Mouse (Mus musculus) adrenal gland, adult 8-10 months (tissue): ENCODE data around the gene Sat2. TPM values are rescaled to one million over a fixed set of nuclear protein-coding genes. Genes with fewer than 3 reads are reported as not detected.

ENCODE experiments used
- DNase-seq: peaks from one replicate; pipeline ENCODE4 v3.0.0; 2022
- total RNA-seq, 4 experiments: library from RNA; stranded (reverse); gene quantifications; 2 replicates each; pipeline ENCODE4 v1.2.4; 2022

Sat2 gene
- total RNA-seq, result 10 to 100 TPM in 2 of 4 experiments, 1 to 10 TPM in 2; 7.3 to 17.8 (median 12.8) TPM

DNA sequence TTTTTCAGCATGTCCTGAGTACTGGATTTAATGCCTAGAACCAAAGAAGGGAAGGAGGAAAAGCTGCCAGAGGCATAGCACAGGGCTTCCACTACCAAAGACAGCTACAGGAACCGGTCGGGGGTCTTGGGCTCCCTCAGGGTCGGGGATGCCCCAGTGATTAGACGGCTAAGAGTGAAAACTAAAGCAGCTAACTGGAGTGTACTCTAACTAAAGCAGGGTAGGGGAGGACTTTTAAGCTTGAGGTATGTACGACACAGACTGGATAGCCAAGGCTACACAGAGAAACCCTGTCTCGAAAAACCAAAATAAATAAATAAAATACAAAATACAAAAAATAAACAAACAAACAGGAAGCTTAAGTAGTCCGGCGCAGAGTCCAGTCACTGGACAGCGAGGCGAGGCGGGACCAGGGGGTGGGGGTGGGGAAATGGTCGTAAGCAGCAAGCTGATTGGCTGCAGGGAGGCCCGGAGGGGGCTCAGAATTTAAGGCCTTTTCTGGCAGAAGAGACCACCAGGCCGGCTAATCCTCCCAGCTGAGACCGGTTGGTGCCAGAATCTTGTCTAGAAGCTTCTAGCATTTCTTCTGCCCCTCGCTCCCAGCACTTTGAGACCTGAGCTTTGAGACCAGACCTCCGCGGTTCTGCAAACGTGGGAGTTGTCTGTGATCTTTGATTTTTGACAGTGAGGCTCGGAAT lies at the start of gene Sat2:
Gene Sat2 (plus strand): TSS at position 454 of the 698 bp plus-strand sequence.
- DNase-seq, result no peak

DNA sequence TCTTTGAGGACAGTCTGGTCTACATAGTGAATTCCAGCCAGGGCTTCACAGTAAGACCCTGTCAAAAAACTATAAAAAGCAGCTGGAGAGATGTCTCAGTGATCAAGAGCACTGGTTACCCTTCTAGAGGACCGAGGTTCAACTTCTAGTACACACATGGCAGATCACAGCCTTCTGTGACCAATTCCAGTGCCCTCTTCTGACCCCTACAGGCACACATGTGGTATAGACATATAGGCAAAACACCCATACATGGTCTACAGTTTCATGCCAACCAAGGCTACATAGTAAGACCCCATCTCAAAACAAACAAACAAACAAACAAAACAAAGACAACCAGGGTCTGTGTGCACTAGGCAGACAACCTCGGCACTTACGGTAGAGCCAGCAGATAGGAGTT lies 46.6 kb upstream of the Sat2 start:
- DNase-seq, result no peak

DNA sequence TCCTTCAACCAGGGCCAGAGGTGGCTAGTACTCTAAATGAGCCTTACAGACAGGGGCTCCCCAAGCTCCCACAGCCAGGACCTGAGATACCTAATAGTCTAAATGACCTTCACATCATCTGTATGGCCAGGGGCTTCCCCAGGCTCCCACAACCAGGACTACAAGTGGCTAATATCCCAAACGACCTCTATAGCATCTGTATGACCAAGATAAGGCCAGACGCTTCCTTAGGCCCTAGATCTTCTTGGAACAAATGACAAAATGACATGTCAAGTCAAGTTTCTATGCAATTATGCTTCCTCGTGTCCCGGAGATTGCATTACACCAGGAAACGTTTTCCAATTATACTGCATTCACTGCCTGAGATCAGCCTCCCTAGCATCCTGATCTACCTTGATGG lies 45.5 kb upstream of the Sat2 start:
- no peak for DNase-seq

DNA sequence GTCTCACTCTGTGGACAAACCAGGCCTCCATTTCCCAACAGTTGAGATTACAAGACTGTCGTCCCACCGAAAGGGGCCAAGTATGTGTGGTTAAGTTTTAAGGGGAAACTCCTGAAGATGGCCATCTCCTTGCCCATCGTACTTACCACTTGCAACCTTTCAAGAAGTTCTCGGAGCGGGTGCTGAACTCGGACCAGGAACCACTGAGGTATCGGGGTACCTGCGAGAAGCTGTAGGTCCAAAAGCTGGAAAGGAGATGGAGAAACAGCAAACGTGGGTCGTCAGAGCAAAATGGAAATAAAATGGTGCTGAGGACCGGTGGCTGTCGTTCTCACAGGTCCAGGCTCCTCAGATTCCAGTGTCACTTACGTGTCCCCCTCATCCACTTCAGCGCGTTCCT lies 43.5 kb upstream of the Sat2 start:
- DNase-seq, result no peak

DNA sequence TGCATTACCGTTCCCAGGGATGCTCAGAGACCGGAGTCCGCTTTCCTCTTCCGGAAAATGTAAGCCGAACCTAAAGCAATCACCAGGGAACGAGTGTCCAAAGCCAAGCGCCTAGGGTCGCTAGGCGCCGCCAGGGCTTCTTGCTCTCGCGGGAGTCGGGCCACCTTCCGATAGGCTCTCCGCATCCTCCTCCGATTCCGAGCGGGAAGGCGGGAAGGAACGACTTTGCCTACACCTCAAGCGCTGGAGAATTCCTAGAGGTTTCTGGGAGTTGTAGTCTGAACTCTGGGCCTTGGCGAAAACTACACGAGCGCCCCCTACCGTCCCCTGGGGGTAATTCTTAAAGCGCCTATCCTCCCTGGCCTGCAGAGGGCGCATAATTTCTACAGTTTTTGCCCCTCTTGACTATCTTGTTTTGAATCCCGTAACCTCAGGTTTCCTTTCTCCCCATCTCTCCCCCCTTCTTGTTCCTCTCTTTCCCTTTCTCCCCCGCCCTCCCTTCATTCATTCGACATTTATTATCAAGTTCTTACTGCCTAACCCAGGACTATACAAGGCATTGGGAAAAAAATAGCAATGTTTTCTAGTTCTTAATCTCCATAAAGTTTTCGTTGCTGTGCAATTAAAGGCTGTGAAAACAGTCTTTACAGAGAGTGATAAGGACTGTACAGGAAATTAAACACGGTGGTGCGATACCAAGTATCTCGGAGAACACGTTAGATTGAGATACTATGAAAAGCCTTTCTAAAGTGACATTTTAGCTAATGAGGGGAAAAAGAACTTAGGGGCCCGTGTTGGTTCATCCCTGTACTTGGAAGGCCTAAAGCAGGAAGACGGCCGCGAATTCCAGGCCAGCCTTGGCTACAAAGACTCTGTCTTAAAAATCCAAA lies 42.5 kb upstream of the Sat2 start:
- peak; percentile 96 for DNase-seq

DNA sequence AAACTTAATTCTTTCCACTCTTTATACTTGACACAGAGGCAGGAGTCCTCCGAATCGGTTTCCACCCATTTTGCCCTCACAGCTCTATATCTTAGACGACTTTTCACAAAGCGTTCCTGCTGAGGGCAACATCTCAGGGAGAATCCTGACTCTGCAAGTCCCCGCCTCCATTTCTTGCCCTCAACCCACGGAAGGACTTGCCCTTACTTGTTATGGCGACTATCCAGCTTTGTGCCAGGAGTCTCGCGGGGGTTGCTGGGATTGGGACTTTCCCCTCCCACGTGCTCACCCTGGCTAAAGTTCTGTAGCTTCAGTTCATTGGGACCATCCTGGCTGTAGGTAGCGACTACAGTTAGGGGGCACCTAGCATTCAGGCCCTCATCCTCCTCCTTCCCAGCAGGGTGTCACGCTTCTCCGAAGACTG lies 41.7 kb upstream of the Sat2 start, which contains the start of the genes Wrap53 and Trp53:
Gene Wrap53 (minus strand): TSS at position 165 of the 424 bp plus-strand sequence.
Gene Trp53 (plus strand): TSS at position 269 of the 424 bp plus-strand sequence.
- peak; percentile 92 for DNase-seq

DNA sequence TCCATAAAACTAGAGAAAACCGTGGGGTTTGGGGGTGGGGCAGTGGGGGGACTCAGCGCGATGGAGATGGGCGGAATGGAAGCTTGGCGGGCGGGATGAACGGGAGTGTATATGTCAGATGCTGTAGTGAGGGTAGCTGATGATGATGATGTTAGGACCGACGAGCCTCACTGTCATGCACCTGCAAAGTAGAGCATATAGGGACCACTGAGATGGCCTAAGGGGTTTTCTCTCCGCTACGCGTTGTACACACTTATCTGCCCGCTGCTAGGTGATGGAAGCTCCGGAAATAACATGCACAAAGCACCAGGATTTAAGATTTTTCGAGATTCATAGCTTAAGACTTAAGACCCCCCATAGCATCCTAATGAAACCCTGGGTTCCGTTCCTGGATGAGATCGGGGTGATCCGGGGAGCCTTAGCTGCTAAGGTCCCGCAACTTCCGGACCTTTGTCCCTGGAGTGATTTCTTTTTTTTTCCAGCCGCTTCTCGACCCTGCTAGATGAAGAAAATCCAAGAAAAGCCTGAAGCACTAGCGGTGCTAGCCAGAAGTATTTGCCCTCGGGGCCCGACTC lies 41.2 kb upstream of the Sat2 start:
- DNase-seq, result no peak

DNA sequence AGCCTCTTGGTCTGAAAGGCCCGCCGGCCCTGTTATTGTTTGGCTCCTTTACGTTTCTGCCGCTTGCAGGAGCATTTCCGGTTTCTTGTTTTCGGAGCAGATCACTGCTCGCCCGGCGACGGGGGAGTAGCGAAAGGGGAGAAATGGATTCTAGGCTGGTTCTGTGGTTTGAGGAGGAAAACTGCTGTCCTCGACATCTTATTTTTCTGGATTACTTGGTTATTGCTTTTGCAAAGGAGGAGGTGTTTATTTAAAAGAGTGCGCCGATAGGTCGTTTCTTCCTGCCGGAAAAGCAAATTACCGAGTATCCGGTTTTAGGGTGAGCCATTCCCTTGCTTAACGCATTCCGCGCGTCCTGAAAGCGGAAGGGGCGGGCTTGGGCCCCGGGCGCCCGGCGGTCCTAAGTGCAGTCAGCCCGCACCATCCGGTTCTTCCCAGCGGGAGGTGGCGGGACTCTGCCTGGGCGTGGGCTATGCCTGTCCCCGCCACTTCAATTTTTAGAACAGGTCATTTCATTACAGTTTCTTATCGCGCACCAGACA lies 40.6 kb upstream of the Sat2 start:
- peak; percentile 87 for DNase-seq

DNA sequence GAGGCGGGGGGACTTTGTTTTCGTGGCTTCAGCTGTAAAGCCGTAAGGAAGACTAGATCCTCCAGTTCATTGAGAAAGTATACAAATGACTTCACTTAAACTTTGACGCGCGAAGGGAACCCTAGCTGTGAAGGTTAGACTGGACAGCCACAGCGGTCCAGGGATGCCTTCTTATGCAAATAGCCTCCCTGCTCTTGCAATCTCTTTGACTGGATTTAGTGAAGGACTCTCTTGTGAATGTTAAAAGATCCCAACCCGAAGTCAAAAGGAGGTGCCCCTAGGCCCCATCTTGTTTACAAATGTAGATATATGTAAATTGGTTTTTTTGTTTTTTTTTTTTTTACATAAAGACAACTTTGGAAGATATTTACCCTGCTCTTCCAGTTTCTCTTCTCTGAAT lies 40.0 kb upstream of the Sat2 start:
- no peak for DNase-seq

DNA sequence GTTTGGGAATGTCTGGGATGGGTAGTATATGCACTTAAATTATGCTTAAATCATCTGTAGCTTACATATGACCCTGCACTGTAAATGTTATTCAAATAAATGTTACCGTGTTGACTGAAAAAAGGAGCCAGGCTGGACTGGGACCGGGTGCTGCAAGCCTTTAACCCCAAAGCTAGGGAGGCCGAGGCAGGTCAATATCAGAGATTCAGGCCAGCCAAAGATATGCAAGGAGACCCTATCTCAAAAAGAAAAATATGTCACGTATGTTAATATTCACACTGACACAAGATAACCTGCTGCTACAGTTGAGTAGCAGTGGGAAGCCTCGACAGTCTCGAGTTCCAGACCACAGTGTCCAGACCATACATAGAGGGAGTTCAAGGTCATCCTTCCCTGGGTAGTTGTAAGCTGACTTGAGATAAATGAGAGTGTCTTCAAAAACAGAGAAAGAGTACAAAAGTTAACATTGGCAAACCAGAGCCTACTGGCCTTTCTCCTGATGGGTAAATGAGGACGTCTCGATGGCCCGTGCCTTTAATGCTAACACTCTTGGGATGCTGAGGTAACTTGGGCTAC lies 39.5 kb upstream of the Sat2 start:
- no peak for DNase-seq

DNA sequence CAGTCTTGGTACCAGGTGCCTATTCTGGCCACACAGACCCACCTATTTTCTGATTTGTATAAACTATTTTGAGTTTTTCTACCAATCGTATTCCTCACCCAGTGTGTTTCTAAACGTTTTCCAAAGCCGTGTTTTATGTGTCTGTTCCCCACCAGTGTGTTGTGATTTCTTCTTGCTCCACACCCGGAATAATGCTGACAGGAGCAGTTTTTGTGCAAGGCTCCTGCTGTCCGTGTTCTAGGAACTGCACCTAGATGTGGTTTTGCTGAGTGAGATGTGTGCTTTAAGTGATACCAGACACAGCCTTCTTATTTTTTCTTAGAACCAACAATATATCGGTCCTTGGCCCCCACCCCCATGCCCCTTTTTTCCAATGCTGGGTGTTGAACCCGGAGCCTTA lies 37.8 kb upstream of the Sat2 start:
- no peak for DNase-seq

DNA sequence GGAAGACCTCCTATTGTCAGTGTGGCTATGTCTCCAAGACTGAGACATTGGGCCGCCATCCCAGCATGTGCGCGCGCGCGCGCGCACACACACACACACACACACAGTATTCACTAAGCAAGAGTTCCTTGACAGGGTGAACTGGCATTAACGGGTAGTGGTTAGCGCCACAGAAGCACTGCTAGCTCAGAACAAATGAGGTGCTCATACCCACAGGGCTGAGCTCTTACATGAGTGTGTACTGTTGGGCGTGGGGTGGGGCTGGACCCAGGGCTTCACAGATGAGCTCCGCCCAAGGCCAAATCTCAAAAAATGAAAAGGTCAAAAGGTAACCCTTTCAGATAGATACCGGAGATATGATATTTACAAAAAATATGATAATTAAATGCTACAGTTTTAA lies 36.9 kb upstream of the Sat2 start:
- no peak for DNase-seq

DNA sequence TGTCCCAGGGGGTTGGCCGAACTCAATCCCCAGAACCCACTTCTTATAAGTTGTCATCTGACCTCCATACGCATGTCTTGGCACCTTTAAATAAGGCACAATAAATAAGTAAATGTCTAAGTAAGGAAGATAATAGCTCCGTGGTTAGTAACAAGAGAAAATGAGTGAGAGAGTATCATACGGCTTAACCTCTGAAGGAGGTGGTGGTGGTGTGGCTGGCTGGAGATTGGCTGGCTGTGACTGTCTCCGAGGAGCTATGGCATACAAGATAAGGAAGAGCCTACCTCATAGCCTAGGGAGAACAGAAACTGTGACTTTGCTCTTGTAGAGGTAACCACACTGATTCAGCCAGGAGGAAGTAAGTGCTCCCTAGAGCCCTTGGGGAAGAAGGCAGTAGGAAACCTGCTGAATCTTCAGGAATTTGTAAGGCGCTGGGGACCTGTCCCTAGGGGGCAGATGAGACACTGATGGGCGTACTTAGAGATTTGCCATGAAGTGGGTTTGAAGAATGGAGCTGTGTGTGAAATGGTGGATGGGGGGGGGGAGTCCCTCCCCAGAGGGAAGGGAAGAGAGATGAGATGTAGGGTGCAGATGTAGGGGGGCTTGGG lies 36.0 kb upstream of the Sat2 start:
- no peak for DNase-seq

DNA sequence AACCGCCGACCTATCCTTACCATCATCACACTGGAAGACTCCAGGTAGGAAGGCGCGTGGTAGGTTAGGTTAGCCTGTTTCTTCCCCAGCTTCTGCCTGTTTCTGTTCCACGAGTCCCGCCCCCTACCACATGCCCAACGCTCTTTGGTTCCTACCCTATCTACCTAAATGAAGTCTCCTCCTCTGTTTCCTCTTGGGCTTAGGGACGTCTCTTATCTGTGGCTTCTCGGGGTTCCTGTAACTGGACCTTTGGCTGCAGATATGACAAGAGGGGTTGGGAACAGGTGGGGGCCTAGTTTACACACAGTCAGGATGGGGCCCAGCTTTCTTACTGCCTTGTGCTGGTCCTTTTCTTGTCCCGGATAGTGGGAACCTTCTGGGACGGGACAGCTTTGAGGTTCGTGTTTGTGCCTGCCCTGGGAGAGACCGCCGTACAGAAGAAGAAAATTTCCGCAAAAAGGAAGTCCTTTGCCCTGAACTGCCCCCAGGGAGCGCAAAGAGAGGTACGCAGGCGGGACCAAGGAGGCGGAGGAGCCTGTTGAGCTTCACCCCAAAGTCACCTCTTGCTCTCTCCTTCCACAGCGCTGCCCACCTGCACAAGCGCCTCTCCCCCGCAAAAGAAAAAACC lies 32.5 kb upstream of the Sat2 start:
- DNase-seq, result no peak

DNA sequence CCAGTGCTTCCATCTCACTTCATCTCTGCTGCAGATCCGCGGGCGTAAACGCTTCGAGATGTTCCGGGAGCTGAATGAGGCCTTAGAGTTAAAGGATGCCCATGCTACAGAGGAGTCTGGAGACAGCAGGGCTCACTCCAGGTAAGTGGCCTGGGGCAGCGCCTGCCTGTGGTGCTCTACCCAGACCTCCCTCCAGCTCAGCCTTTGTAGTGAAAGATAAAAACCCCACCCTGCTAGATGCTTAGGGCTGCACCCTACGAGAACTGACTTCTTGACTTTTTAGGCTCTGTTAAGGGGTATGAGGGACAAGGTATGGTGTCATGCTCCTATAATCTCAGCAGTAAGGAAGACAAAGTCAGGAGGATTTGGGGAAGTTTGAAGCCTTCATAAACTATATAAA lies 31.2 kb upstream of the Sat2 start:
- DNase-seq, result no peak

DNA sequence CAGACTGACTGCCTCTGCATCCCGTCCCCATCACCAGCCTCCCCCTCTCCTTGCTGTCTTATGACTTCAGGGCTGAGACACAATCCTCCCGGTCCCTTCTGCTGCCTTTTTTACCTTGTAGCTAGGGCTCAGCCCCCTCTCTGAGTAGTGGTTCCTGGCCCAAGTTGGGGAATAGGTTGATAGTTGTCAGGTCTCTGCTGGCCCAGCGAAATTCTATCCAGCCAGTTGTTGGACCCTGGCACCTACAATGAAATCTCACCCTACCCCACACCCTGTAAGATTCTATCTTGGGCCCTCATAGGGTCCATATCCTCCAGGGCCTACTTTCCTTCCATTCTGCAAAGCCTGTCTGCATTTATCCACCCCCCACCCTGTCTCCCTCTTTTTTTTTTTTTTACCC lies 30.4 kb upstream of the Sat2 start:
- DNase-seq, result no peak

DNA sequence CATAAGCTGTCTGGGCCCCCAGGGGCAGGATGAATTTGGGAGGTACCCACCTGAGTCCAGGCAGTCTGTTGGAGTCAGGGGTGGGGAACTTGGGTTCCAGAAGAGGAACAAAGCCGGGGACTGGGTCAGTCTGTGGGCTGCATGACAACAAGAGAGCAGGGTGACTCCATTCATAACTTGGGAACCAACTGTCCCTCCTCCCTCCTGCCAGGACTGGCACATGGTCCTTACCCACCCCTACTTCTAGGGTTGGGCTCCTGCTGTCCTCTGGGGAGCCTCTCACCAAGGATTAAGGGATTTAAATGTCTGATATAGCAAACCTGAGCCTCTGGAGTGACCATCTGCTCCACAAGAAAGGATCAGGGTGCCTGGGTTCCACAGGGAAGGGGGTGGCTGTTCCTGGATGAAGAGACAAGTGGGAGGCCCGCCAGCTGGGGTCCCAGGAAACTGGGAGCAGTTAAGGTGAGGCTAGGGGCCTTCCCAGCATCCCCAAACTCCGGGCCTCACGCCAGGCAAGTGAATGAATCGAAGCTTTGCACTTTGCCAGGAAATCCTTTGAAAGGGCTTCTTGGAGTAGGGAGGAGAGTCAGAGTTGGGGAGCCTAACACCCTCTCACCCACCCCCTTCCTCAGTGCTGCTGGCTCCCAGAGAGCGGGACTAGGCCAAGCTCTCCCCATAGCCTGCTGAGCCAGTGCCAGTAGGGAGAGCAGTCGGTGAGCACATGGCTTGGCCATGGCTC lies 29.8 kb upstream of the Sat2 start:
- no peak for DNase-seq

DNA sequence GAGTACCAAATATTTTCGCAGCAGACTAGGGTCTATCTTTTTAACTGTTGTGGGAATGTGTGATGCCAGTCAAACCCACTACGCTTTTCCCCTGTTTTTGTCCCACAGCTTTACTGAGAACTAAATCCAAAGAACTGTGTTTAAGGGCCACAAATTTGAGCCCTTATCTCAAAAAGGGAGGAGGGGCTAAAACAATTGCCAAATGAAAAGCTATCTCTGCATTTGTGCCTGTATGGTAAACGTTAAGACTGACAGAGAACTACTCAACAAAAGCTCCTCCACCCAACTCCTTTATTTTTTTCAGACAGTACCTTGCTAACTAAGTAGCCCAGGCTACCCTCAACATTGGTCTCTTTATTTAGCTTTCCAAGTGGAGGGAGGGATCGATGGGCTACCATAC lies 29.0 kb upstream of the Sat2 start:
- no peak for DNase-seq

DNA sequence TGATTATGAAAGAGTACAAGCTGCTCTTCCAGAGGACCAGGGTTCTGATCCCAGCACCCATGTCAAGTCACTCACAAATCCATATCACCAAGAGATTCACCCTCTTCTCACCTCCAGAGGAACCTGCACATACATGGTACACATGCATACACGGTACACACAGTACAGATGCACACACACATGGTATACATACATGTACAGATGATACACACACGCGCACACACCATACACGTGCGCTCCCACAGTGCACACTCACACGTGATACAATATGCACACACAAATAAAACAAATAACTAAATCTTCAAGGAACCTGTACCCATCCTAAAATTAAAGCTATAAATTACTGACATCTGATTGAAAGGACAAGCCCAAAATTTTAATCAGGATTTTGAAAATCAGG lies 27.0 kb upstream of the Sat2 start:
- no peak for DNase-seq

DNA sequence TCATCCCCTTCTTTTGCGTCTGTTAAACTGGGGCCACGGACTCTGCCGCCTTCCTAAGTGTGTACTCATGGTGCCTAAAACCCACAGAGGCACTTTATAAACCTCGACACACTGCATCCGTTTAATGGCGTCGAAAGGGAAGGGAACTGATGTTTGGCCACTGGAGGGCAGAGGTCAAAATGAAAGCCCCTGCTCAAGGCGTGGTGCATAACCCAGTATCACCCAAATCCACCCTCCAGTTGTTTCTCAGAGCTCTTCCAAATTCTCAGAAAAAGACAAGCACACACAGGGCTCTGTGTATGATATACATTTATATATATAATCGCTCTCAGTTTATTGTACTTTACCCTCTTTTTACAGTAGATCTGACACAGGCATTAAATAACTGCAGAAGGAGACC lies 22.4 kb upstream of the Sat2 start:
- DNase-seq, result no peak

DNA sequence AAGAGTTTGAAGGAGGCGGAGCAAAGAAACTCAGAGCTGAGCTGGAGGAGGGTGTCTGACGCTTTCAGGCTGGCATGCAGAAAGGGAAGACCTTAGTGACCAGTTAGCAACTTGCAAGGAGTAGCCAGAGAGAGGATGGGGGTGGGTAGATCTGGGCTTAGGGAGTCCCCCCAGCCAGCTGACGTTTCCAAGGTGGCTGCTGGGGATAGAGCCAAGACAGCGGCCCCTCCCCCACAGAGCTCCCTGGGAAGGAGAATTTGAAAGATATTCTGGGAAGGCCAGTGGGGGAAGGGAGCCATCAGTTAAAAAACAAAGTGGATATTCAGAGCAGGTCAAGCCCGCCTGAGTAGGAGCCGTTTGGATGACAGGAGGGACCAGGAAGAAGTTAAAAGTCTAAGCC lies 21.7 kb upstream of the Sat2 start:
- no peak for DNase-seq
